Mouse (Mus musculus) liver, embryonic 13.5 days (tissue): ENCODE measurements at regions not wholly inside any gene's neighbourhood (a gene's known extent, or its start where the extent isn't known, plus 50 kb on each side); places are given as distances from the start of the nearest gene placed in this dataset.

Experiments
- ATAC-seq: fragments of 200-750 bp; cut with Nextera tagmentation; 2 replicates; pipeline ENCODE4 v1.8.0; 2017; ENCODE audit warnings: low read depth, mild to moderate bottlenecking, moderate number of reproducible peaks, moderate library complexity
- DNase-seq: peaks from one replicate; pipeline ENCODE4 v3.0.0; 2022
- H3K27ac ChIP-seq: fragments of 300-500 bp; sonication (generic); 2 replicates; pipeline ENCODE4 v1.5.1; 2015; ENCODE audit warnings: moderate library complexity, mild to moderate bottlenecking, inconsistent platforms
- H3K27me3 ChIP-seq: fragments of 300-500 bp; sonication (generic); 2 replicates; pipeline ENCODE4 v1.6.1; 2015; ENCODE audit warnings: mild to moderate bottlenecking, inconsistent platforms
- H3K36me3 ChIP-seq: fragments of 300-500 bp; sonication (generic); 2 replicates; pipeline ENCODE4 v1.6.1; 2015; ENCODE audit warnings: mild to moderate bottlenecking, inconsistent platforms
- H3K4me1 ChIP-seq: fragments of 300-500 bp; sonication (generic); replicated peaks from 2 replicates; pipeline ENCODE4 v1.6.1; 2015; ENCODE audit warnings: inconsistent platforms
- H3K4me2 ChIP-seq: fragments of 300-500 bp; sonication (generic); 2 replicates; pipeline ENCODE4 v1.6.1; 2015; ENCODE audit warnings: inconsistent platforms, mild to moderate bottlenecking, moderate library complexity
- H3K4me3 ChIP-seq: fragments of 300-500 bp; sonication (generic); replicated peaks from 2 replicates; pipeline ENCODE4 v1.5.1; 2015; ENCODE audit warnings: mild to moderate bottlenecking, inconsistent platforms
- H3K9ac ChIP-seq: fragments of 300-500 bp; sonication (generic); 2 replicates; pipeline ENCODE4 v1.6.1; 2015; ENCODE audit warnings: mild to moderate bottlenecking, inconsistent platforms
- H3K9me3 ChIP-seq: fragments of 300-500 bp; sonication (generic); replicated peaks from 2 replicates; pipeline ENCODE4 v1.6.1; 2016; ENCODE audit warnings: inconsistent platforms
- WGBS: fragments of 180-500 bp; shearing (Covaris S2); methylation state at CpG from one replicate; pipeline ENCODE4 v1.1.7; 2015; ENCODE audit not compliant: insufficient replicate concordance; 5-methylcytosine and 5-hydroxymethylcytosine counted together

DNA sequence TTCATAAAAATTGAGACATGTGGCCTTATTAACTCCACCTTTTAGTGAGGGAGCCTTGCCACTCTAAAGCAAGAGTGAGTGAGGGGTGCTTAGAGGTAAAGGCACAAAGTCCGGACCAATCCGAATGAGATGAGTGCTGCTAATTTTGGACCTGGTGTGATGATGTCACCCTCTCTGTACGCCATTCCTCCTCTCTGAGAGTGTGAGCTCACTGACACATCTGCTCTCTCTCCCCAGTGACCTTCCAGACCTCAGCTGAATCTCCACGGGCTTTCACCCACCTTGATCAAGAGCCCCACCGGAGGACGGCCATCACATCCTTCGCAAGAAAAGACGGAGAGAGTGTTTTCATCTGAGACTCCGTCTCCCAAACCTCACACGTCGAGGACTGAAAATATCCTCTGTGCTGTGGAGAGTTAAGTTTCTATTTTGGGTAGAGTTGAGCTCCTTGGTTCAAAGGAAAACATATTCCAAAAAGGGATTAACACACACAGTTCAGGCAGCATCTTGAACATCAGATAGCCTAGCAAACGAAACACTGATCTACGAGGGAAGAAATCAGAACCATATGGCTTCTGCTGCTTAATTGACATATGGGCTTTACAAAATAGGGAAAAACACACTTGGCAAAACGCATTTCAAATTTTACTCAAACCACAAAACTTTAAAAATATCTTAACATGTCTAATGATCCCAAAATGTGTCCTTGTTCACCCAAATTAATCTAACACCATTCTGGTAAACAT lies 96.2 kb upstream of the 3110018I06Rik start:
- ATAC-seq (no peak), DNase-seq (no peak)
- no peaks in the 10 kb centered on the region for H3K9me3 ChIP-seq
- no peak overlapping the region for H3K27ac ChIP-seq
- H3K36me3 ChIP-seq, result no peaks in the 10 kb centered on the region
- WGBS, result 71% methylated on average over 14 of the region's 14 CpGs
- H3K27me3 ChIP-seq, result no peaks in the 10 kb centered on the region
- no peak overlapping the region for H3K4me3 ChIP-seq
- no peak overlapping the region for H3K9ac ChIP-seq
- no peak overlapping the region for H3K4me2 ChIP-seq
- H3K4me1 ChIP-seq, result no peaks in the 10 kb centered on the region

DNA sequence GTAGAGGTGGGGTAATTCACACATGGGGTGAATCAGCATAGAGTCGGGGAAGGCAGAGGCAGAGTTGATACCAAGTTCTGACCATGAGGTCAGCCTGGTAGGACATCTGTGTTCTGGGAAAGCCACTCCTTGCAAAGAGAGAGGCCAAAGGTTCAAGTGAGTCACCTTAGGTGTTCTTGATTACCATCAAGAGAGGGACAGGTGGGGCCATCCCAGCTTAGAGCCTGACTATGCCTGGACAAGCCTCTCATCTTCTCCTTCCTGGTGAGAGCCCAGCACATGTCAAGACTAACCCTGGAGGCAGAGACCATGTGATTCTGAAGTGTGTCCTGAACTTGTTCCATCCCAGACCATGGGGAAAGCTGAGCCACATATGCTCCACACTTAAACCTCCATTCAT lies 94.0 kb upstream of the 3110018I06Rik start:
- Histone ChIP-seq H3K36me3 (no peaks in the 10 kb centered on the region), H3K4me3 (no peak overlapping the region), H3K9ac (no peak overlapping the region), H3K27ac (no peak overlapping the region), H3K9me3 (no peaks in the 10 kb centered on the region), H3K4me1 (no peaks in the 10 kb centered on the region), H3K4me2 (no peak overlapping the region), H3K27me3 (no peaks in the 10 kb centered on the region)
- 48% methylated on average over 1 of the region's 1 CpGs for WGBS
- no peak for ATAC-seq
- DNase-seq, result no peak

DNA sequence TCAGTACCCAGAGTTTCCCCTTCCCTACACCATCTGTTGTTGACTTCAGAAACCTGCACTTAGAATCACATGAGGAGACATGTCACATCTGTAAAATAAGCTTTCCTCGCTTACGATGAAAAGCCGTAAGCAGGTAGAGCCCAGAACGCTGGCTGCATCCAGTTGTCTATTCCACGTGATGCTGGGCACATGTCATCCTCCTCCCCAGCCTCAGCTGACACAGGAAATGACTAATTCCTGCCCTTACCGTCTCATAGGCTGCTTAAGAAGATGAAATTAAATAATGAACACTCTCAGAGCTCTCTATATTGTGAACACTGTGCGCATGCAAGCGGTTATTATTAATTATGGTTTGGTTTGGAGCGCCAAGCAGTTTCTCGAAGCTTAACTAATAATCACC lies 83.6 kb upstream of the 3110018I06Rik start:
- WGBS, result 69% methylated on average over 10 of the region's 10 CpGs
- Histone ChIP-seq H3K27ac (no peak overlapping the region), H3K9me3 (0 out of 2 replicates have a peak, but pooled peaks cover 8% of the 10 kb centered on the region), H3K4me3 (no peak overlapping the region), H3K4me1 (no peaks in the 10 kb centered on the region), H3K4me2 (no peak overlapping the region), H3K9ac (no peak overlapping the region), H3K27me3 (no peaks in the 10 kb centered on the region), H3K36me3 (no peaks in the 10 kb centered on the region)
- no peak for ATAC-seq
- DNase-seq, result no peak

DNA sequence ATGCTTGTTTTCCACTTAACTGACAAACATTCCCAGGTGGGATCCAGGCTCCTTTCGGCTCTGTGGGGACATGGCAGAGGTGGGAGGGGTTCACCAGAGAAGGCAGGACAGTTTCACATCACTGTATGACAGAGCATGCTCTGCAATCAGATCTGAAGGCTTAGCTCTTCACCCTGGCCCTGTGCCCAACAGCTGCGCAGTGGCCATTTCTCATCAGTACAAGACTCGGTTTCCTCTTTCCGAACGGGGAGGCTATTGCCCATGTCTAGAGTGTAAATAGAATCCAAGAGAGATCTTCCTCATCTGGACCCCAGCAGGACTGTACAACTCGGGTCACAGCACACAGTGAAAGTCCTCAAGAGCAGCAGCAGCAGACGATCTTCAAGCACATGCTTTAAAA lies 64.5 kb upstream of the 3110018I06Rik start:
- no peak overlapping the region for H3K9ac ChIP-seq
- no peaks in the 10 kb centered on the region for H3K36me3 ChIP-seq
- 66% methylated on average over 7 of the region's 7 CpGs for WGBS
- H3K4me1 ChIP-seq, result no peaks in the 10 kb centered on the region
- H3K27ac ChIP-seq, result no peak overlapping the region
- ATAC-seq, result no peak
- DNase-seq, result no peak
- H3K4me2 ChIP-seq, result no peak overlapping the region
- no peak overlapping the region for H3K4me3 ChIP-seq
- H3K9me3 ChIP-seq, result peaks cover 4% of the 10 kb centered on the region; the same call in 1 of the 2 replicates
- no peaks in the 10 kb centered on the region for H3K27me3 ChIP-seq

DNA sequence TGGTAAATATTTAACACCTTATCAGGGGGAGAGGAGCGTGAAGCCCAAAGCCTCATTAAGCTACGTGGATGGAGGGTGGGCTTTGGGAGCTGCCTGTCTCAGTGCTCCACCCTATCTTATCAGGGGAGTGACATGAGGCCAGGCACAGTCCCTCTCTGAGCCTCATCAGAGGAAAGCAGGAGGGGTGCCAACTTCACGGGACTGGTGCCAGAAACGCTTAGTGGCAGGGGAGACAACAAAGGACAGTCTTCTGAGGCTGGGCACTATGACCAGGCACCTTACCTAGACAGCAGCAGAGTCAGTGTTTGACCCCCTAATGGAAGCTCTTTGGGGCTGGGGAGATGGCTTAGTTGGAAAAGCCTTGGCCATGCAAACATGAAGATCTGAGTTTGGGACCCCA lies 49.9 kb upstream of the 3110018I06Rik start:
- no peaks in the 10 kb centered on the region for H3K36me3 ChIP-seq
- no peaks in the 10 kb centered on the region for H3K9me3 ChIP-seq
- no peaks in the 10 kb centered on the region for H3K27me3 ChIP-seq
- 34% methylated on average over 4 of the region's 4 CpGs for WGBS
- no peak overlapping the region for H3K4me3 ChIP-seq
- no peak overlapping the region for H3K9ac ChIP-seq
- H3K27ac ChIP-seq, result no peak overlapping the region
- DNase-seq, result no peak
- no peak overlapping the region for H3K4me2 ChIP-seq
- ATAC-seq, result no peak
- no peaks in the 10 kb centered on the region for H3K4me1 ChIP-seq
